Mouse (Mus musculus) CH12.LX (cell line): ENCODE measurements around the gene Fcnb. TPM values are rescaled to one million over a fixed set of nuclear protein-coding genes. Genes with fewer than 3 reads are reported as not detected.

Experiments used
- DNase-seq: peaks from one replicate; pipeline ENCODE4 v3.0.0-alpha.2; 2013; ENCODE audit errors: extremely low read depth
- H3K27ac ChIP-seq: 2 replicates; pipeline ENCODE4 v1.5.1; 2012; ENCODE audit warnings: low read depth, mild to moderate bottlenecking, control low read depth, moderate library complexity; ENCODE audit not compliant: insufficient read depth
- H3K27me3 ChIP-seq: replicated peaks from 2 replicates; pipeline ENCODE3; 2012; ENCODE audit warnings: inconsistent platforms
- H3K36me3 ChIP-seq, 2 experiments: replicated peaks in 1 of 2; 2 replicates each; pipeline versions ENCODE3 to v1.6.1; 2012; ENCODE audit warnings: inconsistent platforms in 1 of 2, low read length in 1 of 2, mild to moderate bottlenecking in 1 of 2, mixed read lengths in 1 of 2, moderate library complexity in 1 of 2; ENCODE audit not compliant: control insufficient read depth in 1 of 2, insufficient read depth in 1 of 2
- H3K4me1 ChIP-seq, 2 experiments: 2 replicates each; pipeline ENCODE4 v1.6.1; 2012; ENCODE audit warnings: inconsistent platforms in 1 of 2, moderate library complexity in 1 of 2; ENCODE audit not compliant: insufficient read depth in 2 of 2, control insufficient read depth in 1 of 2
- H3K4me2 ChIP-seq: 2 replicates; pipeline ENCODE4 v1.6.1; 2012; ENCODE audit warnings: low read depth, mild to moderate bottlenecking, control low read depth; ENCODE audit not compliant: poor library complexity, insufficient read depth, severe bottlenecking
- H3K4me3 ChIP-seq, 3 experiments: fragments of 150-350 bp in 1 of 3; sonication (generic) in 1 of 3; replicated peaks in 1 of 3; 2 replicates each; pipeline versions ENCODE3 to v1.5.1; 2011 to 2012; ENCODE audit warnings: low read depth in 2 of 3, low read length in 2 of 3, mild to moderate bottlenecking in 2 of 3, moderate library complexity in 2 of 3, control low read depth in 1 of 3, improper control_type of control experiment in 1 of 3, inconsistent platforms in 1 of 3, mixed read lengths in 1 of 3; ENCODE audit not compliant: poor library complexity in 1 of 3
- H3K79me2 ChIP-seq: replicated peaks from 2 replicates; pipeline ENCODE4 v1.6.1; 2012; ENCODE audit warnings: mild to moderate bottlenecking, moderate library complexity; ENCODE audit not compliant: control insufficient read depth, poor library complexity, insufficient read depth, severe bottlenecking; ENCODE audit errors: extremely low read depth
- H3K9ac ChIP-seq: 2 replicates; pipeline ENCODE4 v1.6.1; 2012; ENCODE audit warnings: low read depth, mild to moderate bottlenecking, control low read depth, moderate library complexity; ENCODE audit not compliant: insufficient read depth
- H3K9me3 ChIP-seq: replicated peaks from 2 replicates; pipeline ENCODE3; 2012; ENCODE audit warnings: low read length, inconsistent platforms, mixed read lengths
- CHD1 ChIP-seq: IDR thresholded peaks from 2 replicates; pipeline ENCODE4 v1.6.1; 2012; ENCODE audit warnings: low read depth, low read length, improper control_type of control experiment, inconsistent platforms
- CTCF ChIP-seq, 2 experiments: IDR thresholded peaks in 1 of 2; conservative IDR thresholded peaks in 1 of 2; 2 replicates each; pipeline ENCODE4 v1.5.1; 2011 to 2012; ENCODE audit warnings: low read depth in 2 of 2, low read length in 2 of 2, improper control_type of control experiment in 1 of 2, inconsistent platforms in 1 of 2, mild to moderate bottlenecking in 1 of 2, moderate library complexity in 1 of 2
- EP300 ChIP-seq: IDR thresholded peaks from 2 replicates; pipeline ENCODE4 v1.6.1; 2011; ENCODE audit warnings: low read length, improper control_type of control experiment
- GABPA ChIP-seq: IDR thresholded peaks from 2 replicates; pipeline ENCODE4 v1.6.1; 2012; ENCODE audit warnings: low read depth, low read length, improper control_type of control experiment, inconsistent platforms; ENCODE audit not compliant: insufficient replicate concordance
- HCFC1 ChIP-seq: IDR thresholded peaks from 2 replicates; pipeline ENCODE4 v1.6.1; 2012; ENCODE audit warnings: low read depth, mild to moderate bottlenecking, inconsistent platforms, low read length, improper control_type of control experiment
- JUN ChIP-seq: IDR thresholded peaks from 2 replicates; pipeline ENCODE4 v1.6.1; 2011; ENCODE audit warnings: low read depth, mild to moderate bottlenecking, low read length, improper control_type of control experiment, moderate library complexity; ENCODE audit not compliant: insufficient read depth
- JUND ChIP-seq: conservative IDR thresholded peaks from 2 replicates; pipeline ENCODE4 v1.6.1; 2011; ENCODE audit warnings: low read depth, low read length, improper control_type of control experiment
- KAT2A ChIP-seq: IDR thresholded peaks from 2 replicates; pipeline ENCODE4 v1.6.1; 2012; ENCODE audit warnings: low read length, improper control_type of control experiment, inconsistent platforms; ENCODE audit not compliant: insufficient replicate concordance
- MAX ChIP-seq: IDR thresholded peaks from 2 replicates; pipeline ENCODE4 v1.6.1; 2011; ENCODE audit warnings: low read length, improper control_type of control experiment
- MAZ ChIP-seq: IDR thresholded peaks from 2 replicates; pipeline ENCODE4 v1.6.1; 2012; ENCODE audit warnings: low read depth, mild to moderate bottlenecking, inconsistent platforms, low read length, improper control_type of control experiment, moderate library complexity
- MXI1 ChIP-seq: IDR thresholded peaks from 2 replicates; pipeline ENCODE4 v1.6.1; 2011; ENCODE audit warnings: mild to moderate bottlenecking, low read depth, low read length, improper control_type of control experiment
- MYC ChIP-seq: IDR thresholded peaks from 2 replicates; pipeline ENCODE4 v1.6.1; 2011; ENCODE audit warnings: low read depth, mild to moderate bottlenecking, improper control_type of control experiment, low read length
- NRF1 ChIP-seq: IDR thresholded peaks from 2 replicates; pipeline ENCODE4 v1.6.1; 2014; ENCODE audit warnings: low read depth, mild to moderate bottlenecking, inconsistent platforms, low read length, improper control_type of control experiment, moderate library complexity
- POLR2A ChIP-seq: IDR thresholded peaks from 2 replicates; pipeline ENCODE4 v1.6.1; 2011; ENCODE audit warnings: low read depth, mild to moderate bottlenecking, improper control_type of control experiment, low read length
- POLR2AphosphoS2 ChIP-seq: IDR thresholded peaks from 2 replicates; pipeline ENCODE4 v1.6.1; 2011; ENCODE audit warnings: low read depth, low read length, improper control_type of control experiment
- RCOR1 ChIP-seq: conservative IDR thresholded peaks from 2 replicates; pipeline ENCODE4 v1.6.1; 2012; ENCODE audit warnings: low read depth, mild to moderate bottlenecking, inconsistent platforms, low read length, improper control_type of control experiment
- SIN3A ChIP-seq: IDR thresholded peaks from 2 replicates; pipeline ENCODE4 v1.6.1; 2012; ENCODE audit warnings: low read length, improper control_type of control experiment, inconsistent platforms
- SMC3 ChIP-seq: IDR thresholded peaks from 2 replicates; pipeline ENCODE4 v1.6.1; 2011; ENCODE audit warnings: low read depth, low read length, improper control_type of control experiment
- TBP ChIP-seq: conservative IDR thresholded peaks from 2 replicates; pipeline ENCODE4 v1.6.1; 2011; ENCODE audit warnings: low read depth, low read length, improper control_type of control experiment
- USF2 ChIP-seq: conservative IDR thresholded peaks from 2 replicates; pipeline ENCODE4 v1.6.1; 2011; ENCODE audit warnings: low read depth, low read length, improper control_type of control experiment
- dilution Hi-C: fragments of 300-500 bp; cut with MboI; formaldehyde crosslinking; loops from 2 replicates; pipeline ENCODE4 v1.14.3; 2020; ENCODE audit warnings: low sequenced_read_pairs; ENCODE audit not compliant: extremely low pct_unique_long_range_greater_than_20kb, extremely low pct_ligation_motif_present
- in situ Hi-C: fragments of 300-500 bp; cut with MboI; formaldehyde crosslinking; loops from 3 replicates; pipeline ENCODE4 v1.14.3; 2019; ENCODE audit warnings: low sequenced_read_pairs, low pct_ligation_motif_present, low pct_unique_long_range_greater_than_20kb, mixed read lengths
- polyA plus RNA-seq: library from polyadenylated mRNA; unstranded; fragments of >175 nt; gene quantifications from 2 replicates; pipeline ENCODE4 v1.2.1, GENCODE M21; 2012; ENCODE audit warnings: low read depth; ENCODE audit not compliant: insufficient read length
- total RNA-seq, 2 experiments: library from RNA; depleted of rRNA; stranded (reverse); fragments of 300-350 nt in 1 of 2; fragments of >200 nt in 1 of 2; gene quantifications; 2 replicates each; pipeline ENCODE4 v1.2.3; 2012 to 2014

Fcnb gene
- total and polyA plus RNA-seq, 3 experiments, result not detected

DNA sequence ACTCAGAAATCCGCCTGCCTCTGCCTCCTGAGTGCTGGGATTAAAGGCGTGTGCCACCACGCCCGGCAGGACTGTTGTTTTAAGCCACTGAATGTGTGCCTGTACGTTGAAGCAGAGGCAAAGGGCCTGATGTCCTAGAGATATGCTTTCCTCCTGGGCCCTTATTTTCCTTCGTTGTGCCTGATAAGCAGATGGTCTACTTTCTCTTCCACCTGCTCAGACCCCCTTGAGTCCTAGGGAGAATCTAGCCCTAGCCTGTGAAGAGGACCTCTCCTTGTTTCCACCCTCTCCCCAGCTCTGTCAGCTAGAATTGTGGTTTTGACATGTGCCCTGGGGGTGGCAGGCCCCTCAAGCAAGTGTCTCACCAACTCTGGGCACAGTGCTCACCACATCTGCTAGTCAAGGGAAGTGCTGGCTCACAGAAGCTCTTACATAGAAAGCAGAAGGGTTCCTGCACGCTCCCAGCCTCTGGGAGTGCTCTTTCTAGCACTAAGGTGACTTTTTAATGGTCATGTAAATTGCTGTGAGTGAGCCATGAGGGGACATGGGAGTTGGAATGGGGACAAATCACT lies 9.0 kb downstream of the Fcnb start:
- dilution Hi-C loops (no loop called here), in situ Hi-C loops (no loop called here)
- DNase-seq, result no peak
- H3K4me1 ChIP-seq, result no peaks in the 10 kb centered on the region
- no peak overlapping the region for H3K27ac ChIP-seq
- H3K4me3 ChIP-seq, result no peak overlapping the region
- H3K9me3 ChIP-seq, result peaks cover 3% of the 10 kb centered on the region
- no peaks in the 10 kb centered on the region for H3K36me3 ChIP-seq
- H3K9ac ChIP-seq, result no peak overlapping the region
- peaks cover 77% of the 10 kb centered on the region for H3K27me3 ChIP-seq
- TF ChIP-seq NRF1, result no peak
- no peak for TF ChIP-seq MYC
- TF ChIP-seq POLR2AphosphoS2, result no peak
- TF ChIP-seq JUND, result no peak
- no peak for TF ChIP-seq SMC3
- TF ChIP-seq SIN3A, result no peak
- TF ChIP-seq MXI1, result no peak
- TF ChIP-seq RCOR1, result no peak
- TF ChIP-seq KAT2A, result no peak
- no peak for TF ChIP-seq POLR2A
- TF ChIP-seq TBP, result no peak
- no peak for TF ChIP-seq EP300
- no peak for TF ChIP-seq GABPA
- no peak for TF ChIP-seq USF2
- TF ChIP-seq JUN, result no peak
- TF ChIP-seq CTCF (conservative IDR thresholded peaks at IDR 0.05 in 1 of 2, IDR thresholded peaks at IDR 0.05 in 1 of 2; ENCODE audit: low read depth in 2 of 2, low read length in 2 of 2), result no peak
- no peak for TF ChIP-seq HCFC1
- no peak for TF ChIP-seq MAX
- no peak overlapping the region for H3K4me2 ChIP-seq
- H3K79me2 ChIP-seq, result no peaks in the 10 kb centered on the region

- peaks cover 3% of the 10 kb centered on the region for H3K9me3 ChIP-seq
- no peak for TF ChIP-seq CHD1
- TF ChIP-seq CTCF (conservative IDR thresholded peaks at IDR 0.05 in 1 of 2, IDR thresholded peaks at IDR 0.05 in 1 of 2; ENCODE audit: low read depth in 2 of 2, low read length in 2 of 2), result no peak
- no peak for TF ChIP-seq MAZ
- H3K4me2 ChIP-seq, result no peak overlapping the region
- H3K9ac ChIP-seq, result no peak overlapping the region
- H3K27me3 ChIP-seq, result peaks cover 79% of the 10 kb centered on the region
- in situ Hi-C loops, result no loop called here
- H3K79me2 ChIP-seq, result no peaks in the 10 kb centered on the region
- DNase-seq, result no peak
- H3K4me1 ChIP-seq, result no peaks in the 10 kb centered on the region
- no peak overlapping the region for H3K27ac ChIP-seq
- dilution Hi-C loops, result no loop called here
- H3K36me3 ChIP-seq, result no peaks in the 10 kb centered on the region
- H3K4me3 ChIP-seq, result no peak overlapping the region
Measured at GRCm38 (mm10) chr2:28068537-28068878, 16.2 kb downstream of the Fcnb start.
